In the genomic region with DNA sequence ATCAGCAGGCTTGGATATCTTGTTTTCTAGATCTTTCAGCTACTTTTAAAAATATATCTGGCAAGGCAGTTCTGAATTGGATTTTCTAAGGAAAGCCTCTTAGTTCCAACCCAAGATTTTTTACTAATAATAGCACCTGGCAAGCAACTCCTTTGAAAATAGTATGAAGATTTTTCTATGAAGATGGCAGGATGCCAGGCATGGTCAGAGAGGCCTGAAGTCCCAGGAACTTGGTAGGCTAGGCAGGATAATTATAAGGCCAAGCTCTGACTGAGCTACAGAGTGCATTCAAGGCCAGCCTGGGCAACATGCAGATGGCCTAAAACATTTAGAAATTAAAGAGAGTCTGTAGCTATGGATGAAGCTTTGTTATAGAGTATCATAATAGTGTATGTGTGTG, we compare ENCODE assay signal across 20 mouse cellular contexts. TPM values are rescaled to one million over a fixed set of nuclear protein-coding genes. Genes with fewer than 3 reads are reported as not detected.
DNase-seq lines count a peak whose midpoint lies in the region; ATAC-seq and TF ChIP-seq lines count a peak whose summit lies in the region.
"Had no signal": no experiment of that assay in that cellular context is flagged by ENCODE, and none has a peak within 500 bp of the region (broad histone marks: within the 10 kb centered on the region; RNA-seq: fewer than 3 reads in every experiment).

No protein-coding gene starts in this region.

- no peak for ATAC-seq in liver, embryonic 15.5 days (ENCODE audit: insufficient read depth)
- no peak for ATAC-seq in liver, embryonic 11.5 days (replicated peaks; ENCODE audit: low FRiP score)

- no peaks in the 10 kb centered on the region for H3K27me3 ChIP-seq in liver, embryonic 15.5 days
- H3K27me3 ChIP-seq in liver, embryonic 11.5 days (replicated peaks; ENCODE audit: control insufficient read depth, insufficient read depth, low read length), result no peaks in the 10 kb centered on the region
- H3K27me3 ChIP-seq: midbrain, embryonic 12.5 days had no signal

- H3K9ac ChIP-seq in liver, embryonic 15.5 days, result no peak overlapping the region
- H3K9ac ChIP-seq in liver, embryonic 11.5 days (ENCODE audit: low read depth, low read length), result no peak overlapping the region
- H3K9ac ChIP-seq: midbrain, embryonic 12.5 days had no signal

- peaks cover 11% of the 10 kb centered on the region; the same call in 1 of the 2 replicates for H3K36me3 ChIP-seq in liver, embryonic 15.5 days (replicated peaks)
- H3K36me3 ChIP-seq in liver, embryonic 11.5 days (ENCODE audit: control insufficient read depth, insufficient read depth, low read length), result peaks cover 2% of the 10 kb centered on the region; the same call in 1 of the 2 replicates
- H3K36me3 ChIP-seq: embryonic facial prominence, embryonic 10.5 days; midbrain, embryonic 12.5 days had no signal

- peaks cover 39% of the 10 kb centered on the region for H3K4me1 ChIP-seq in liver, embryonic 15.5 days (replicated peaks)
- H3K4me1 ChIP-seq in liver, embryonic 11.5 days (replicated peaks; ENCODE audit: control insufficient read depth, insufficient read depth, low read length), result peaks cover 24% of the 10 kb centered on the region
- H3K4me1 ChIP-seq: embryonic facial prominence, embryonic 10.5 days had no signal

- H3K4me2 ChIP-seq in liver, embryonic 15.5 days, result no peak overlapping the region
- no peak overlapping the region for H3K4me2 ChIP-seq in liver, embryonic 11.5 days
- H3K4me2 ChIP-seq: midbrain, embryonic 12.5 days had no signal

- no peaks in the 10 kb centered on the region for H3K9me3 ChIP-seq in liver, embryonic 15.5 days (replicated peaks)
- no peaks in the 10 kb centered on the region for H3K9me3 ChIP-seq in liver, embryonic 11.5 days (ENCODE audit: control insufficient read depth, low read length)
- H3K9me3 ChIP-seq: midbrain, embryonic 12.5 days had no signal

- no peak for DNase-seq in gastrocnemius, adult 2 months
- no peak for DNase-seq in gastrocnemius, adult 18-20 months (ENCODE audit: low spot score)
- DNase-seq in kidney, postnatal 14 days, result peak; percentile 29
- no peak for DNase-seq in kidney, adult 9 months
- no peak for DNase-seq in liver, embryonic 11.5 days (ENCODE audit: low spot score)
- peak; percentile 43 for DNase-seq in brain, adult 2 months (ENCODE audit: low read depth, low spot score)
- DNase-seq in layer of hippocampus, adult 18-20 months (ENCODE audit: low spot score in 2 of 2), result no peak
- DNase-seq: adrenal gland, postnatal 25 days; cerebellum, postnatal 36 days; gastrocnemius, postnatal 36 days; layer of hippocampus, adult 9-11 months; lung, postnatal 4 days; retina, postnatal 1 day had no signal

- intact Hi-C loops in gastrocnemius, adult 2 months (cut with DNase I), result no loop called here

- H3K4me3 ChIP-seq in gastrocnemius, adult 2 months, result no peak overlapping the region
- no peak overlapping the region for H3K4me3 ChIP-seq in liver, embryonic 15.5 days (replicated peaks)
- no peak overlapping the region for H3K4me3 ChIP-seq in liver, embryonic 11.5 days (ENCODE audit: low read depth, low read length)
- H3K4me3 ChIP-seq: embryonic facial prominence, embryonic 10.5 days; erythroblast, embryonic 14.5 days; hindbrain, embryonic 10.5 days; midbrain, embryonic 12.5 days; myocyte had no signal

- TF ChIP-seq CTCF in gastrocnemius, adult 2 months (IDR thresholded peaks at IDR 0.05), result no peak

- H3K27ac ChIP-seq in gastrocnemius, adult 2 months, result peak overlapping the region; percentile 25; the same call in 1 of the 2 replicates
- H3K27ac ChIP-seq in liver, embryonic 15.5 days (replicated peaks), result peak overlapping the region; percentile 46
- H3K27ac ChIP-seq in liver, embryonic 11.5 days (ENCODE audit: low read depth, low read length), result no peak overlapping the region
- H3K27ac ChIP-seq: embryonic facial prominence, embryonic 10.5 days; hindbrain, embryonic 10.5 days; kidney, postnatal 0 days; midbrain, embryonic 12.5 days had no signal

RNA-seq across cellular contexts. Expression of gene Lrrc8c, which starts 42.7 kb away (rescaled TPM):
- total RNA-seq in gastrocnemius, adult 2 months (2021), result 10 to 100 TPM in 1 of 2 experiments, 1 to 10 TPM in 1; 8.1 to 17.0 TPM
- 10 to 100 TPM in 1 of 2 experiments, 1 to 10 TPM in 1; 9.3 to 10.6 TPM for total RNA-seq in gastrocnemius, adult 18-20 months (2021)
- 15.2 and 15.5 TPM in 2 replicates for polyA plus RNA-seq in liver, embryonic 15.5 days (2015; fragmentation: Nextera tagmentation; extraction: Ambion mirVana)
- polyA plus RNA-seq in liver, embryonic 11.5 days (2014; fragmentation: Nextera tagmentation; extraction: Ambion mirVana), result 30.4 and 33.8 TPM in 2 replicates
- 10 to 100 TPM; 29.8 to 35.1 TPM for total RNA-seq in layer of hippocampus, adult 18-20 months (2021)

Comparison
In these comparisons a context has a peak if more than half of its experiments do, and no peak if none do; other contexts are left out.
1. DNase-seq: peak in kidney, postnatal 14 days (single experiment) and brain, adult 2 months (single experiment); none in gastrocnemius, adult 2 months (single experiment), gastrocnemius, adult 18-20 months (single experiment), kidney, adult 9 months (single experiment), liver, embryonic 11.5 days (single experiment) and layer of hippocampus, adult 18-20 months (0 of 2).